ENCODE assay signal across 16 mouse cellular contexts in genomic region chr2:32634277-32635105, GRCm38 (mm10). TPM values are rescaled to one million over a fixed set of nuclear protein-coding genes. Genes with fewer than 3 reads are reported as not detected.
DNase-seq lines count a peak whose midpoint lies in the region; ATAC-seq and TF ChIP-seq lines count a peak whose summit lies in the region.
"Had no signal": no experiment of that assay in that cellular context is flagged by ENCODE, and none has a peak within 500 bp of the region (broad histone marks: within the 10 kb centered on the region; RNA-seq: fewer than 3 reads in every experiment).

No protein-coding gene starts in this region.

- no peak for TF ChIP-seq CTCF in liver, postnatal 0 days (IDR thresholded peaks at IDR 0.05; ENCODE audit: low read depth)

- peaks cover 55% of the 10 kb centered on the region for H3K36me3 ChIP-seq in heart, embryonic 13.5 days
- no peaks in the 10 kb centered on the region; the same call in 1 of the 2 replicates for H3K36me3 ChIP-seq in limb, embryonic 12.5 days
- peaks cover 13% of the 10 kb centered on the region for H3K36me3 ChIP-seq in limb, embryonic 10.5 days
- H3K36me3 ChIP-seq in embryonic facial prominence, embryonic 11.5 days (replicated peaks; ENCODE audit: control insufficient read depth, insufficient read depth, low read depth, low read length), result no peaks in the 10 kb centered on the region
- H3K36me3 ChIP-seq in liver, postnatal 0 days (replicated peaks; ENCODE audit: insufficient read depth, low read length), result no peaks in the 10 kb centered on the region
- H3K36me3 ChIP-seq in forebrain, embryonic 16.5 days (ENCODE audit: control insufficient read depth, insufficient read depth), result no peaks in the 10 kb centered on the region; the same call in 1 of the 2 replicates
- H3K36me3 ChIP-seq: lung, embryonic 15.5 days had no signal

- no peak overlapping the region for H3K4me2 ChIP-seq in heart, embryonic 13.5 days
- H3K4me2 ChIP-seq in limb, embryonic 12.5 days, result no peak overlapping the region
- H3K4me2 ChIP-seq in embryonic facial prominence, embryonic 11.5 days (ENCODE audit: low read depth, low read length), result no peak overlapping the region
- H3K4me2 ChIP-seq in liver, postnatal 0 days (ENCODE audit: low read depth, low read length), result no peak overlapping the region
- H3K4me2 ChIP-seq in forebrain, embryonic 16.5 days (ENCODE audit: low read length), result no peak overlapping the region
- H3K4me2 ChIP-seq: forebrain, embryonic 15.5 days; lung, embryonic 15.5 days had no signal

- peak overlapping the region; percentile 70 for H3K27ac ChIP-seq in heart, embryonic 13.5 days (replicated peaks)
- 0 out of 2 replicates have a peak overlapping the region, but pooled peaks have one; percentile 4 for H3K27ac ChIP-seq in limb, embryonic 12.5 days
- no peak overlapping the region for H3K27ac ChIP-seq in limb, embryonic 10.5 days
- H3K27ac ChIP-seq in embryonic facial prominence, embryonic 11.5 days (replicated peaks; ENCODE audit: low read depth, low read length), result no peak overlapping the region
- H3K27ac ChIP-seq in liver, postnatal 0 days (ENCODE audit: low read depth), result peak overlapping the region; percentile 11; the same call in 1 of the 2 replicates
- no peak overlapping the region for H3K27ac ChIP-seq in forebrain, embryonic 16.5 days (ENCODE audit: low read length)
- H3K27ac ChIP-seq: forebrain, embryonic 15.5 days had no signal

- no peak for DNase-seq in heart, postnatal 4 days
- DNase-seq in limb, embryonic 10.5 days (ENCODE audit: low spot score), result no peak
- no peak for DNase-seq in embryonic facial prominence, embryonic 11.5 days (ENCODE audit: low spot score)
- no peak for DNase-seq in liver, postnatal 0 days
- DNase-seq: left cerebral cortex, postnatal 4 days had no signal

- 76% methylated on average over 10 of the region's 10 CpGs for WGBS in heart, embryonic 13.5 days
- 85% methylated on average over 10 of the region's 10 CpGs for WGBS in limb, embryonic 12.5 days
- 86% methylated on average over 10 of the region's 10 CpGs for WGBS in limb, embryonic 10.5 days
- WGBS in embryonic facial prominence, embryonic 11.5 days, result 86% methylated on average over 10 of the region's 10 CpGs
- WGBS in liver, postnatal 0 days (ENCODE audit: insufficient replicate concordance), result 75% methylated on average over 10 of the region's 10 CpGs
- WGBS in forebrain, embryonic 16.5 days, result 88% methylated on average over 10 of the region's 10 CpGs

- no peak overlapping the region for H3K4me3 ChIP-seq in heart, embryonic 13.5 days
- no peak overlapping the region for H3K4me3 ChIP-seq in limb, embryonic 12.5 days (replicated peaks)
- H3K4me3 ChIP-seq in limb, embryonic 10.5 days, result no peak overlapping the region
- H3K4me3 ChIP-seq in embryonic facial prominence, embryonic 11.5 days (ENCODE audit: low read depth, low read length), result no peak overlapping the region
- no peak overlapping the region for H3K4me3 ChIP-seq in liver, postnatal 0 days (ENCODE audit: low read depth, low read length)
- H3K4me3 ChIP-seq in forebrain, embryonic 16.5 days (replicated peaks; ENCODE audit: low read length), result no peak overlapping the region
- H3K4me3 ChIP-seq: forebrain, embryonic 15.5 days; lung, embryonic 15.5 days; megakaryocyte, embryonic 14.5 days had no signal

- H3K27me3 ChIP-seq in heart, embryonic 13.5 days (replicated peaks), result no peaks in the 10 kb centered on the region
- H3K27me3 ChIP-seq in limb, embryonic 12.5 days, result no peaks in the 10 kb centered on the region
- no peaks in the 10 kb centered on the region for H3K27me3 ChIP-seq in limb, embryonic 10.5 days (ENCODE audit: low read depth, poor library complexity, severe bottlenecking)
- no peaks in the 10 kb centered on the region for H3K27me3 ChIP-seq in embryonic facial prominence, embryonic 11.5 days (ENCODE audit: control insufficient read depth, insufficient read depth, low read length)
- no peaks in the 10 kb centered on the region for H3K27me3 ChIP-seq in liver, postnatal 0 days (ENCODE audit: insufficient read depth, low read length)
- no peaks in the 10 kb centered on the region for H3K27me3 ChIP-seq in forebrain, embryonic 16.5 days (replicated peaks; ENCODE audit: control insufficient read depth, insufficient read depth, low read length)
- H3K27me3 ChIP-seq: CH12.LX; forebrain, embryonic 15.5 days; lung, embryonic 15.5 days had no signal

- H3K9me3 ChIP-seq in heart, embryonic 13.5 days, result no peaks in the 10 kb centered on the region
- H3K9me3 ChIP-seq in limb, embryonic 12.5 days, result no peaks in the 10 kb centered on the region
- H3K9me3 ChIP-seq in limb, embryonic 10.5 days (replicated peaks), result no peaks in the 10 kb centered on the region
- H3K9me3 ChIP-seq in embryonic facial prominence, embryonic 11.5 days (replicated peaks; ENCODE audit: control insufficient read depth, low read length), result no peaks in the 10 kb centered on the region
- no peaks in the 10 kb centered on the region for H3K9me3 ChIP-seq in liver, postnatal 0 days (ENCODE audit: low read length)
- H3K9me3 ChIP-seq in forebrain, embryonic 16.5 days (ENCODE audit: control insufficient read depth, low read length), result no peaks in the 10 kb centered on the region
- H3K9me3 ChIP-seq: forebrain, embryonic 15.5 days; lung, embryonic 15.5 days; megakaryocyte, embryonic 14.5 days had no signal

- ATAC-seq in heart, embryonic 13.5 days (ENCODE audit: extremely low read depth, insufficient number of reproducible peaks, low FRiP score, low TSS enrichment), result no peak
- no peak for ATAC-seq in limb, embryonic 12.5 days (ENCODE audit: insufficient number of reproducible peaks, insufficient read depth, low FRiP score, low TSS enrichment, low read depth)
- ATAC-seq in embryonic facial prominence, embryonic 11.5 days (replicated peaks; ENCODE audit: insufficient number of reproducible peaks, low FRiP score, low TSS enrichment, low read depth), result no peak
- ATAC-seq in liver, postnatal 0 days, result no peak
- no peak for ATAC-seq in forebrain, embryonic 16.5 days
- ATAC-seq: activated CD4-positive, CD25-positive, alpha-beta regulatory T cell, adult 4 months; forebrain, embryonic 15.5 days; hindbrain, embryonic 16.5 days had no signal

- H3K9ac ChIP-seq in heart, embryonic 13.5 days, result no peak overlapping the region
- no peak overlapping the region for H3K9ac ChIP-seq in limb, embryonic 12.5 days (replicated peaks)
- H3K9ac ChIP-seq in embryonic facial prominence, embryonic 11.5 days (replicated peaks; ENCODE audit: low read length), result 0 out of 2 replicates have a peak overlapping the region, but pooled peaks have one; percentile 6
- H3K9ac ChIP-seq in liver, postnatal 0 days (replicated peaks), result no peak overlapping the region
- no peak overlapping the region for H3K9ac ChIP-seq in forebrain, embryonic 16.5 days (replicated peaks; ENCODE audit: low read depth, low read length)
- H3K9ac ChIP-seq: forebrain, embryonic 15.5 days; lung, embryonic 15.5 days had no signal

- peaks cover 50% of the 10 kb centered on the region for H3K4me1 ChIP-seq in heart, embryonic 13.5 days
- H3K4me1 ChIP-seq in limb, embryonic 12.5 days (replicated peaks), result peaks cover 16% of the 10 kb centered on the region
- peaks cover 40% of the 10 kb centered on the region for H3K4me1 ChIP-seq in limb, embryonic 10.5 days
- H3K4me1 ChIP-seq in embryonic facial prominence, embryonic 11.5 days (ENCODE audit: control insufficient read depth, insufficient read depth, low read length), result peaks cover 3% of the 10 kb centered on the region; the same call in 1 of the 2 replicates
- no peaks in the 10 kb centered on the region for H3K4me1 ChIP-seq in liver, postnatal 0 days (ENCODE audit: insufficient read depth)
- peaks cover 2% of the 10 kb centered on the region for H3K4me1 ChIP-seq in forebrain, embryonic 16.5 days (replicated peaks; ENCODE audit: control insufficient read depth, insufficient read depth, low read length)

- no peak for TF ChIP-seq EP300 in liver, postnatal 0 days (IDR thresholded peaks at IDR 0.05; ENCODE audit: low read depth)

RNA-seq across cellular contexts. Expression of gene Eng, which starts 11.9 kb away (rescaled TPM):
- polyA plus RNA-seq in heart, embryonic 13.5 days (2015; fragmentation: Nextera tagmentation; extraction: Ambion mirVana), result 148 and 155 TPM in 2 replicates
- 100 to 1,000 TPM; 149 to 162 TPM for total RNA-seq in heart, postnatal 4 days (2021)
- 24.7 and 25.7 TPM in 2 replicates for polyA plus RNA-seq in limb, embryonic 12.5 days (2016; fragmentation: Nextera tagmentation; extraction: Ambion mirVana)
- polyA plus RNA-seq in limb, embryonic 10.5 days (2016; fragmentation: Nextera tagmentation; extraction: Ambion mirVana), result 27.9 and 28.5 TPM in 2 replicates
- 19.2 and 22.6 TPM in 2 replicates for polyA plus RNA-seq in embryonic facial prominence, embryonic 11.5 days (2014; fragmentation: Nextera tagmentation; extraction: Ambion mirVana)
- polyA plus RNA-seq in liver, postnatal 0 days (2015; fragmentation: Nextera tagmentation; extraction: Ambion mirVana), result 29.9 and 30.2 TPM in 2 replicates
- polyA plus RNA-seq in forebrain, embryonic 16.5 days (2015; fragmentation: Nextera tagmentation; extraction: Ambion mirVana), result 27.3 and 31.9 TPM in 2 replicates
- polyA plus RNA-seq: activated CD4-positive, CD25-positive, alpha-beta regulatory T cell, adult 4 months had no signal

RNA-seq across cellular contexts. Expression of gene Ak1, which starts 12.9 kb away (rescaled TPM):
- 302 and 318 TPM in 2 replicates for polyA plus RNA-seq in heart, embryonic 13.5 days (2015; fragmentation: Nextera tagmentation; extraction: Ambion mirVana)
- total RNA-seq in heart, postnatal 4 days (2021), result 100 to 1,000 TPM; 405 to 424 TPM
- polyA plus RNA-seq in limb, embryonic 12.5 days (2016; fragmentation: Nextera tagmentation; extraction: Ambion mirVana), result 34.3 and 34.4 TPM in 2 replicates
- 21.6 and 35.7 TPM in 2 replicates for polyA plus RNA-seq in limb, embryonic 10.5 days (2016; fragmentation: Nextera tagmentation; extraction: Ambion mirVana)
- polyA plus RNA-seq in embryonic facial prominence, embryonic 11.5 days (2014; fragmentation: Nextera tagmentation; extraction: Ambion mirVana), result 13.7 and 16.6 TPM in 2 replicates
- 1.3 and 5.9 TPM in 2 replicates for polyA plus RNA-seq in liver, postnatal 0 days (2015; fragmentation: Nextera tagmentation; extraction: Ambion mirVana)
- 83.8 and 91.2 TPM in 2 replicates for polyA plus RNA-seq in forebrain, embryonic 16.5 days (2015; fragmentation: Nextera tagmentation; extraction: Ambion mirVana)

RNA-seq across cellular contexts. Expression of gene St6galnac6, which starts 35.0 kb away (rescaled TPM):
- polyA plus RNA-seq in heart, embryonic 13.5 days (2015; fragmentation: Nextera tagmentation; extraction: Ambion mirVana), result 24.8 and 29.1 TPM in 2 replicates
- 10 to 100 TPM; 77.5 to 82.7 TPM for total RNA-seq in heart, postnatal 4 days (2021)
- 23.4 and 23.7 TPM in 2 replicates for polyA plus RNA-seq in limb, embryonic 12.5 days (2016; fragmentation: Nextera tagmentation; extraction: Ambion mirVana)
- 11.8 and 16.7 TPM in 2 replicates for polyA plus RNA-seq in limb, embryonic 10.5 days (2016; fragmentation: Nextera tagmentation; extraction: Ambion mirVana)
- 6.3 and 6.8 TPM in 2 replicates for polyA plus RNA-seq in embryonic facial prominence, embryonic 11.5 days (2014; fragmentation: Nextera tagmentation; extraction: Ambion mirVana)
- polyA plus RNA-seq in liver, postnatal 0 days (2015; fragmentation: Nextera tagmentation; extraction: Ambion mirVana), result 14.0 and 15.9 TPM in 2 replicates
- polyA plus RNA-seq in forebrain, embryonic 16.5 days (2015; fragmentation: Nextera tagmentation; extraction: Ambion mirVana), result 18.3 and 21.6 TPM in 2 replicates

RNA-seq across cellular contexts. Expression of gene St6galnac4, which starts 47.6 kb away (rescaled TPM):
- polyA plus RNA-seq in heart, embryonic 13.5 days (2015; fragmentation: Nextera tagmentation; extraction: Ambion mirVana), result 37.6 and 38.7 TPM in 2 replicates
- total RNA-seq in heart, postnatal 4 days (2021), result 10 to 100 TPM; 31.6 to 38.6 TPM
- polyA plus RNA-seq in limb, embryonic 12.5 days (2016; fragmentation: Nextera tagmentation; extraction: Ambion mirVana), result 29.8 and 29.9 TPM in 2 replicates
- polyA plus RNA-seq in limb, embryonic 10.5 days (2016; fragmentation: Nextera tagmentation; extraction: Ambion mirVana), result 26.0 and 26.1 TPM in 2 replicates
- 20.3 and 22.8 TPM in 2 replicates for polyA plus RNA-seq in embryonic facial prominence, embryonic 11.5 days (2014; fragmentation: Nextera tagmentation; extraction: Ambion mirVana)
- 4.3 and 5.8 TPM in 2 replicates for polyA plus RNA-seq in liver, postnatal 0 days (2015; fragmentation: Nextera tagmentation; extraction: Ambion mirVana)
- 27.4 and 29.6 TPM in 2 replicates for polyA plus RNA-seq in forebrain, embryonic 16.5 days (2015; fragmentation: Nextera tagmentation; extraction: Ambion mirVana)

RNA-seq across cellular contexts. Expression of gene 9430097D07Rik, which starts 59.0 kb away (rescaled TPM):
- 0.21 TPM in 1 of 2 replicates, not detected in the other for polyA plus RNA-seq in heart, embryonic 13.5 days (2015; fragmentation: Nextera tagmentation; extraction: Ambion mirVana)
- not detected for total RNA-seq in heart, postnatal 4 days (2021)
- 0.55 TPM in 1 of 2 replicates, not detected in the other for polyA plus RNA-seq in limb, embryonic 12.5 days (2016; fragmentation: Nextera tagmentation; extraction: Ambion mirVana)
- 0.24 TPM in 1 of 2 replicates, not detected in the other for polyA plus RNA-seq in limb, embryonic 10.5 days (2016; fragmentation: Nextera tagmentation; extraction: Ambion mirVana)
- 0.32 and 0.36 TPM in 2 replicates for polyA plus RNA-seq in embryonic facial prominence, embryonic 11.5 days (2014; fragmentation: Nextera tagmentation; extraction: Ambion mirVana)
- polyA plus RNA-seq in liver, postnatal 0 days (2015; fragmentation: Nextera tagmentation; extraction: Ambion mirVana), result not detected in 2 replicates
- polyA plus RNA-seq in forebrain, embryonic 16.5 days (2015; fragmentation: Nextera tagmentation; extraction: Ambion mirVana), result 0.42 and 0.60 TPM in 2 replicates
- total RNA-seq: adrenal gland, postnatal 4 days; CH12.LX; gastrocnemius, postnatal 10 days had no signal
- polyA plus RNA-seq: activated CD4-positive, CD25-positive, alpha-beta regulatory T cell, adult 4 months had no signal

Comparison
In these comparisons a context has a peak if more than half of its experiments do, and no peak if none do; other contexts are left out.
1. H3K27ac ChIP-seq: peak in heart, embryonic 13.5 days (single experiment), limb, embryonic 12.5 days (single experiment) and liver, postnatal 0 days (single experiment); none in limb, embryonic 10.5 days (single experiment), embryonic facial prominence, embryonic 11.5 days (single experiment) and forebrain, embryonic 16.5 days (single experiment).